Mouse (Mus musculus): Measurements from ENCODE around the gene Calml4.
"Not testable (repeated sequence)": the region's sequence is repeated elsewhere in the genome, so short reads cannot be mapped to it uniquely, and the experiment has no call there.

Calml4 gene

DNA sequence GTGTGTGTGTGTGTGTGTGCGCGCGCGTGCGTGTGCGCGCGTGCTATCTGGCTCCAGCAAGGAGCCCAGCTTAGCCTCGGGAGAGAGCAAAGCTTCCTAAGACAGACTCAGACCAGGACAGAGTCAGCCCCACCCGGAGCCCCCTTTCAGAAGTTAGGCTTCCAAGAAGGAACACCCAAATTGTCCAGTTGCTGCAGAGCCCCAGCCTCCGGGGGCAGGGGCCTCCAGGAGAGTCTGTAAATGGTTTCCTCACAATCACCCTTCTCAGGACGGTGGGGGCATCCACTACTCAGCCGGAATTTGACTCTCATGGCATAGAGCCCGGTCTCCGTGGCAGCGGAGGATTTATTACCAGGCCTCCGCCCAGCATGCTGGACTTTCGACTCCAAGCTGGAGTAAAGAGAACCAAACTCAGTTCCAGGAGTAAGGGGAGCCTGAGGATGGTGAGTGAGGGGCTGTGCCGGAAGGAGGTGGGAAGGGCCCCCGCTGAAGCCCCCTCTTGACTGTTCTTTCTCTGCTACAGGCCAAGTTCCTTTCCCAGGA lies at the start of gene Calml4:
Gene Calml4, plus strand, starts transcription at position 362 of the 543 bp plus-strand sequence.
- peak; percentile 79 to 85 for DNase-seq

DNA sequence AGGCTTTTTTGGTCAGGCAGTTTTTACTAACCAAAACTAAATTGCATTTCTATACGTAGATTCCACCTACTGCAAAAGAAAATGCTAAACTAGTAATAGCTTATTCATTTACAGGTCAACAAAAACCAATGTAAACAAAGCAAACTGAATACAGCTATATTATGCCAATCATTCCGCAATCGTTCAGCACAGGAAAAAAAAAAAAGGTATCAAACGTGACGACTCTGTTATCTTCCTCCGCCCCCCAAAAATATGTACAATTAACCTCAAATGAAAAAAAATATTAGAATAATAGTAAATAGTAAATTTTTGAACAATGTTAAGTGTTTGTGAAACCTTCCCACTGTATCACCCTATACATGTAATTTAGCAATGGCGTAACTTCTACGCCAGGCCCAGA lies 47.8 kb upstream of the Calml4 start:
- DNase-seq = no peak

DNA sequence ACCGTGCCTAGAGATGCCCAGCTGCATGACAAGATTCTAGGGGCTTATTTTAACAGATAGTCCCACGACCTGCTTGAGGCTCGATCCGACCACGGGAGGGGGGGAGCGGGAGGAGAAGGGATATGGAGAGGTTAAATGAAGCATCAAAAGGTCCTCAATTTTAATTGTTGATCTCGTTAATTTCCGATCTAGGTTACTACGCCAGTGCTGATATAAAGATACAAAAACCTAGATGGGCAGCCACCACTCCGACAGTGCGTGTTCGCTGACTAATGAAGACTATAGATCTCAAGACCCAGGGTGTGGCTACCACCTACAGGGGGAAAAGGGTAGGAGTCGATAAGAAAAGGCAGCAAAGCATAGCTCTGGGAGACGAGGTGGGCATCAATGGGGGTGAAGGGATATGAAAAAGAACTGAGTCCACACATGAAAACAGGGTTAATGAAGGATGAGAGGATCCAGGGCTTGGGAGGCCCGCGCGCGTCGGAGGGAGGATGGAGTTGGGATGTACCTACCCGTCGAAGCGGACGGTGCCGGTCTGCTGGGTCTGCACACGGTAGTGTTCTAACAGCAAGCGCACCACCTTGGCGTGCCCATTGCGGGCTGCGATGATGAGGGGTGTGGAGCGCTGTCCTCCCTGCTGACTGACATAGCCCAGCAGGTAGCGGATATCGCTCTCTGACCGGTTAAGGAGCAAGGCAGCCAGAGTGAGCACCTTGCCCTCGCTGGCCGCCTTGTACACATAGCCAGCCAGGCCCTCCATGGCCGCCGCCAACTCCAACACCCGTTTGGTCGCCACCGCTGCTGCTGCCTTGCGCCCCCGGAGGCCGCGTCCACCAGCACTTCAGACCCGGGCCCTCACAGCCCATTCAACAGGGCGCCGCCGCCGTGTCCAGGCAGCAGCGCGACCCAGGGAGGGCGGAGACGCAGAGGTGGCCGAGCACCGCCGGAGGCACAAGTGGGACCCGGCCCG lies 47.1 kb upstream of the Calml4 start:
- DNase-seq = no peak

DNA sequence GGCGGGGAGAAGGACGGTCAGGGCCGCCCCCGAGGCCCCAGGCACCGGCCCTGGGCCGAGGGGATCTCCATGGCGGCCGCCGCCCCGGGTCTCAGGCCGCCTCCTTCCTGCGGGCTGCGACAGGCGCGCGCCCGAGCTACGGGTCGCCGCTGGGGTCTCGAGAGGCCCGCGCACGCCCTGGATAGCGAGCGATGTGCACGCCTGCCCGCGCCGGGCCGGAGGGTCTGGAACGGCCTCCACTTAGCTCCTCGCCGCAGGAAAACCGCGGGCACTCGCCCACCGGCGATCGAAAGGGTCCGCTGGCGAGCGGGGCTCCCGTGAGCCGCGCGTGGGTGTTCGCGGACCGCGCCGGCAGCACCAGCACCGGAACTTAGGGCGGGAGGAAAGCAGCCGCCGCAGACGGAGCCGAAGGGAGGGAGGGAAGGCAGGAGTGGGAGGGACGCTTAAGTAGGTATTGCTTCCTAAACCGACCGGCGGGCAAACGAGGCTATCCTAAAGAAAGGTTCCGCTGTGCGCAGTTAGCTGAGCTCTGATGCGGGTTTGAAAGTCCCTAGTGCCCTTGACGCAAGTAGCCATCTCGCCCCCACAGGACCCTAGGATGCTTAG lies 46.3 kb upstream of the Calml4 start, which contains the start of gene Fem1b:
Gene Fem1b, minus strand, starts transcription at position 419 of the 606 bp plus-strand sequence.
- DNase-seq = peak; percentile 91 to 92

DNA sequence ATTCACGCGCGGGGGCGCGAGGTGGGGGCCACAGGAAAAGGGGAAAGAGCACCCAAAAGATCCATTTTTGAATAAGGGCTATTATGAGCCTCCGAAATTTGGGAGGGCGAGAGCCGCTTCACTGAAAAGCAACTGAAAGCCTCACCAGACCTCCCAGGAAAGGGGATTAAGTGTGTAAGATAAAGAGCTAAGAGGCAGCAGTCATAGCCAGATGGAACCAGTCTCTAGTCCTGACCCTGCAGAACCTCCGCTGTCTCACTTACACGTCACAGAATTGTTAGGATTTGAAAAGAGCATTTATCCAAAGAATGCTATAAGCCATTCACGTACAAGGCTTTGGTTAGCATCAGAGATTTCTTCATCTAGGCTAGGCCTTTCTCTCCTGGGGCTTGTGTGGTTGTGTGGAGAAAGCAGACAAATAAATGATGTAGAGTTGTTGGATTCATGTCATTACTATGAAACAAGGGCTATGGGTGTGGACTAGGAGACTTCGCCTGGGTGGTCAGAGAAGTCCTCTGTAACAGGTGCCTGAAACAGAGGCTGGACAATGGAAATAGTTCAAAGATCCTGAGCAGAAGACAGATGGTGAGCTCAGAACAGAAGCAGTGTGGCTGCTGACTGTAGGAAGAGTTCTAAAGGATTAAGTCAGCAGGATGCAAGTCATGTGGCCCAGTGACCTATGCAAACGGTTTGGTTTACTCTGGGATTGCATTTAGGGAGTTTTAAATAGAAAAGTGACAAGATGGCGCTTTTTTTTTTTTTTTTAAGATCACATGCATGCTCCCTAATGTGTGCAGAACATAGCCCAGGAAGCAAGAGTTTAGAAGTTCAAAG lies 45.4 kb upstream of the Calml4 start:
- no peak for DNase-seq

DNA sequence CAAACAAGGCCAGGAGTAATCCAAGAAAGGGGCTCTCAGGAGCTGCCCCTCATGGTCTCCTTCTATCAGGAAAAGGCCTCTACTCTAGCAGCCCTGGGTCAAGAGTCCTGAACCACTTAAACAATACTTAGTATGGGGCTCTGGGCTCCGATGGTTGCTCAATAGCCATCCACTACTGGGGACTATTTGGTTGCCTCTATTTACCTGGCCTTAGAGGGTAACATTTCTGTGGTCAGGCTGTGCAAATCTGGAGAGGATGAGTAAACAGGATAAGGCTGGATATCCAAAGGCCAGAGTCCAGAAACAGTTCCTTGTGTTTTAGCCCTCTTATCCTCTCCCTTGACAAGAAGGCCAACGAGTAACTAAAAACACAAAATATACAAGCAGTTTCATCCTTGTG lies 43.1 kb upstream of the Calml4 start:
- peak; percentile 80 to 86 for DNase-seq

DNA sequence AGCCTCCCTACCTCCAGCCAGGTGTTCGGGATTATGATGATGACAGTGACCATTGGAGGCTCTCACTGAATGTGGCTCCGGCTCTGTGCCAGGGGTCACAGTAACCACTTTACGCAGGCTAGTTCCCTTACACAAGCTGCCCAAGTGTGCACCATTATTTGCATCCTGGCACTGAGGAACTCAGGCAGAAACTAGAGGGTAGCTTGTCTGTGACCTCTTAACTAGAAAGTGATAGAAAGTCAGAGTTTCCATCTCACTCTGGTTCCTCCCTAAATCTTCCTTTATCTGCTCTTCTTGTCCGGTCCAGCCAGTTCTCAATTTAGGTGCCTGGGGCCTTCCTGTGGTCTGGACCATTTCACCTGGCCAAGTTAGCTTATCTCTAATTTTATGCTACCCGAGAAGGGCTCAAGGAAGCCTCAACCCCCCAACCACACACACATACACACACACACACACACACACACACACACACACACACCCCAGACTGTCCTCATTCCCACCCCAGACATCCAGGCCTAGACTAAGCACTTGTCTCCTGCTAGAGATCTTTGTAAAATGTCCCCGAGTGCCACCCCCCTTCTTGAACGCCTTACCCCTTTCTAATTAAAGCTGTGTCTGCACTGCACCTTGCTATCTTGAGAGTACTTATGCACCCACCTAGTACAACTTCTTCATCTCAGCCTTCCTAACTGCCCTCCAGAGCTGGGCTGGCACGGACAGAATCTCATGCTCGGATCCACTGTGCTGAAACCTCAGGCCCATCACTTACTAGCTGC lies 41.4 kb upstream of the Calml4 start:
- no peak for DNase-seq

DNA sequence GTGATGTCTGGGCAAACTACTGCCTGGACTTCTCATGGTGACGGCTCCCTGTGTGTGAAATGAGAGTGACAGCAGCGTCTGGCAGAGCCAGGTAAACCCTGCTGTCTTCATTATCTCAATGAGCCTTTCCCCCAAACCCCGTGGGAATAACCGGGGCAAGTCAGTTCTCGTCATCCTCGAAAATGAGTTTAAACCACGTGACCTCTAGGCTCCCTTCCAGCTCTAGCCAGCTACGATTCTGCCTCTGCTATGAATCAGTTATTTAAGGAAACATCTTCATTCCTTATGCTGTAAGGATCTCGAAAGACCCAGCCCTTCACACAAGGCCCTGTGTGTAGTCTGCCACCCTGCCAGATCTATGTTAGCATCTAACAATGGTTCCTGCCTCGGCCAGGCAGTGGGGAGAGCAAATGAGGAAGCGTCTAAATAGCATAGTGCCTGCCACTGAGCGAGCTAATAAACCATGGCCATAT lies 40.7 kb upstream of the Calml4 start:
- peak; percentile 26 to 45 for DNase-seq

DNA sequence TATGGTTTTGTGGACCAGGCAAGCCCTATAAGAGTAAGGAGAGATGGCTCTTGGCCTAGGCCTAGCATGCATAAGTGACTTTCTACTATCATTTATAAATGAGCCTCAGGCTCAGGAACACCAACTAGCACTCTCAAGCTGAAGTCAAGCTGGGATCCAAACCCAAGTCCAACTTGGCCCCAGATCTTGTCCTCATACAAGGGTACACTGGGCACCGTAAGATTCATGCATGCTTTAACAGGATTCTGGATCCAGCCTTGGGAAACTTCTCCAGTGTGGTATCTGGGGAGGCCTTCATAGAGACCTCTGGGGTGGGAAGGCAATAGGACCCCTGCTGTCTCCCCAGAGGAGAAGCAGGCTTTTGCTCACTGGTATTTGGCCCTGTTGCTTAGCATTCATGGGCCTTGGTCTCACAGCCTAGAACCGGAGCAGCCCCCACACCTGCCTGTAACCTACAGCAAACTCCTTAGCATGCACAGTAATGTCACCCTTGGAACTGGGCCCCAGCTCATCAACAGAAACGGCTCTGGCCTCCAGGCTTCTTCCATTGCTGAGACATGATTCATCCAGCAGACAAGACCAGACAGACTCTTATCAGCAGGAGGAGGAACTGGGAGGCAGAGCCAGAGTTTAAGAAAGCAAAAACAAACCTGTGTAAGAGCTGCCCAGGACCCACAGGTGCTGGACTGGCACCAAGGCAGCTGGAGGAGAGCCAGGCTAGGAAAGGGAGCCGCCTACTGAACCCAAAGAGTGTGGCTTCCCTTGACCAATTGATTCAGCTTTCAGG lies 39.9 kb upstream of the Calml4 start:
- peak; percentile 71 to 76 for DNase-seq

DNA sequence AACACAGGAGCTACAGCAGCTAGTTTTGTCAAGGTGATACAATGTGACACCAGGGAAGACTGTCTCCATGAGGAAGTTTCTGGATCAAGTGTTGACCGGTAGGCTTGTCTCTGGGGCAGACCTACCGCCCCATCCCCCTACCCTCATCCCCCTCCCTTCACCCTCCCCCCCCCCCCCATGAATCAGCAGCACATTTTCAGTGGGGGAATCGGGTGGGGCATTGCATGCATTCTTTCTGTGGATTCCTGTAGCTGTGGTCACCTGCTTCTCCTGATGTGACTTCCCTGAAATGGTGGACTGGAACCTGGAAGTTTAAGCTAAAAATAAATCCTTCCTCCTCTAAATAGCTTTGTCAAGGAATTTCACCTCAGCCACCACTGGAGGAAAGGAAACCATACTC lies 38.4 kb upstream of the Calml4 start:
- DNase-seq = no peak

DNA sequence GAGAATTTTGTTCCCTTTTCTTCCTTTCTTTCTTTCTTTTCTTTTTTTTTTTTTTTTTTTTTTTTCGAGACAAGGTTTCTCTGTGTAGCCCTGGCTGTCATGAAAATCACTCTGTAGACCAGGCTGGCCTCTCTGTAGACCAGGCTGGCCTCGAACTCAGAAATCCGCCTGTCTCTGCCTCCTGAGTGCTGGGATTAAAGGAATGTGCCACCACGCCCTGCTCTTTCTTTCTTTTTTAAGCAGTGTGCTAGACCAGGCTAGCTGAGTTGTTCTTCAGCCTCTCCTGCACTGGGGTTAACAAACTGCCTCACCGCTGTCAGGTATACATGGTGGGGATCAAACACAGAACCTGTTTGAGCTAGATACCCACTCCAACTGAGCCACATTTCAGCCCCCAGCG lies 38.0 kb upstream of the Calml4 start:
- not testable (repeated sequence) for DNase-seq

DNA sequence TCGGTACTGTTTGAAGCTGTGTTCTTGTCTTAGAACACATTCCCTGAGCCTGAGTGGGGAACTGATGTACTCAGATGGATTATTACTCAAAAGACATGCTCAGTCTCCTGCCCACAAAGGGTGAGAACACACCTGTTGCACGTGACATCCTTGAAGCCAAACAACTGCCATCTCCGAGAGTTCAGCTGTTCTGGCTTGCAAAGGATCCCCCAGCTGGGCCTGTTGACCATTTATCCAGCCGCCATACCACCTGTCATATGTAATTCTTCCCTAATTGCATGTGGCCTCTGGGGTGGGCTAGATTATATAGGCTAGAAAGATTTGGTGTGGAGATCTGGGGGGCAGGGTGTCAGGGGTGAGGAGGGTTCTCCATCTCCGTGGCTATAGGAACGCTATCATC lies 37.1 kb upstream of the Calml4 start:
- no peak for DNase-seq

DNA sequence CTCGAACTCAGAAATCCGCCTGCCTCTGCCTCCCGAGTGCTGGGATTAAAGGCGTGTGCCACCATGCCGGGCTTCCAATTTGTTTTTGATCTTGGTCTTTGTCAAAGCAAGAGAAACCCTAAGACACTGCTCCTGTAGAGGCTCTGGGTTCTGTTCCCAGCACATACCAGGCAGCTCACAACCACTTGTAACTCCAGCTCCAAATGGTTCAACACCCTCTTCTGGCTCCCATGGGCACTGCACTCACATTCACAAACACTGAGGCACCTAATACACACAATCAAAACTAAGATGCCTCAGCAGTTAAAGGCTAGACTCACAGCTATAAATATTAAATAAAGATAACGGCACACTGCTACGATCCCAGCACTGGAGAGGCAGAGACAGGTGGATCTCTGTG lies 36.1 kb upstream of the Calml4 start:
- no peak for DNase-seq

DNA sequence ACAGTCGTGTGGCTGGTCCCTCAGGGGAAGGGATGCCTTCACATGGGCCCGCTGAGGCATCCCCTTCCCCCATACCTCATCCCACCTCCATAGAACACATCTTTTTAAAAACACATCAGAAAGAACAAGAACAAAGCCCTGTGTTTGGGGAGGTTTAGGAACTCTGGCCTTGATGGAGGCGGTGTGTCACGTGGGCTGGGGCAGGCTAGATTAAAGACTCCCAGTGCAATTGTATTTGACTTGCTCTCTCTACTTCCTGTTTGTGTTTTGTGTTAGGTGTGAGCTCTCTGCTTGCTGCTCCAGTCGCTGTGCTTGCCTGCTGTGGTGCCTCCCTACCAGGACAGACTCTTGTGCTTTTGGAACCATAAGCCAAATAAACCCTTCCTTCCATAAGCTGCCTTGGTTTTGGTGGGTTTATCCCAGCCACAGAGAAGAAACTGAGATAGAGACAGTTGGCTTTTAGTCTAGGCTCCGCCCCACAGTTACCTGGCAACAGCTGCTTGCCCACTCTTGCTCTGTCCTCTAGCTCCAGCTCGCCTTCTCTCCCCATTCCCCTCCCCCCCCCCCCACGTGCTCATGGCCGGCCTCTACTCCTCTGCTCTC lies 32.0 kb upstream of the Calml4 start:
- peak in 1 of 2 experiments; percentile 43 for DNase-seq

DNA sequence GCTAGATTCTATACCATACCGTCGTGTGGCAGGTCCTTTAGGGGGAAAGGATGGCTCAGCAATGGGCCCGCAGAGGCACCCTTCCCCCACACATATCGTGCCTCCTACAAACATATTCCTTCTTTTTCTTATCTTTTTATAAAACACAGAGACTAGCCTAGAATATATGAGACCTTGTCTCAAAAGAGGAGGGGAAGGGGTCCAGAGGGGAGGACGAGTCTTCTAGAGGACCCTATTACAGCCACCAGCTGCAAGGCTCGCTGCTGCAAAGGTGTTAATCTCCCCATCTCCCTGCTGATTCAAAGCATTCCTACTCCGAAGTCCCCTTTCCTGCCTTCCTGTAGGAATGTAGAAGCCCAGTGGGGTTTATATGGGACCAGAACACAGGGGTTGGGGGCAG lies 31.4 kb upstream of the Calml4 start:
- DNase-seq = no peak

DNA sequence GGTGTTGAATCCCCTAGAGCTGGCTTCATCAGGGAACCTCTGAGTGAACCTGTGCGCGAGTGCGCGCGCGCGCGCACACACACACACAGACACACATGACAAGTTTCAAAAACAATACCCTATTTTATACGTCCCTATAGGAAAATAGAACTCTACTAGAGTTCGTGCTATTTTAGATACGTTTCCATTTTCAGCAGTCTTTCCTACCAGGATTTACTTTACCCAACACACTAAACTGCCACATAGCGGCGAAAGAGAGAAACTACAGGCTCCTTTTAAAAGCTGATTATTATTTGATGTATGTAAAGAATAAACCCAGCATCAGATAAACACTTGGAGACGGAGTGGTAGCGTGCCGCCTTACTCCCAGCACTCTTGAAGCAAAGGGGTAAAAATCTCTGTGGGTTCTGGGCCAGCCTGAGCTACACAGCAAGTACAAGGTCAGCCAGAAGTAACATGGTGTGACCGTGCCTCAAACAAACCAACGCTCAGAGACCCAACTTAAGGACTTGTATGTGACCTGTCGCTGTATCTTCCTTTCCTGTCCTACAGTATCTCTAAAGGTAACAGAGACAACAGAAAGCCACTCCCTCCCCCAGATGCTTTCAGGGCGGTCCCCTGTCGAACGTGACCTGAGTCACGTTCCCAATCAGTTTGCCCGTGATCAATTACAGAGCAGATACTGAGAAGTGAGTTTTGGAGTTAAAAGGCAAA lies 29.8 kb upstream of the Calml4 start:
- peak in 1 of 2 experiments; percentile 41 for DNase-seq

DNA sequence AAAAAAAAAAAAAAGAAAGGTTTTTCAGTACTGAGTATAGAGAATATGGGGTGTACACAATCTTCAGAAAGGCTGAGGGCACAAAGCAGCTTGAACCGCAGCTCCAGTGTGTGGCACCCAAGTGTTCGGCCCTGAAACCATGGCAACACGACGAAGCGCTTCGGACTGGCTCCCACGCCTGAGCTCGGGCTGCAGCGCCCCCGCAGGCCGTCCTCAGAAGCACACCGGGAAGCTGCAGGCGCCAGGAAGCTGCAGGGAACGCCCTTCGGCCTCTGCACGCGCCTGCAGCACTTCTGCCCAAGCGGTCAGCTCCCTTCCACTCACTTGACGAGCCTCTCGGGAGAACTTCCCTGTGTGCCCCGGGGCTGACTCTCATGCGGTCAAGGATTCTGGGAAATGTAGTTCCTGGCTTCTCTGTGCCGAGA lies 29.2 kb upstream of the Calml4 start:
- DNase-seq = peak; percentile 97 to 98

DNA sequence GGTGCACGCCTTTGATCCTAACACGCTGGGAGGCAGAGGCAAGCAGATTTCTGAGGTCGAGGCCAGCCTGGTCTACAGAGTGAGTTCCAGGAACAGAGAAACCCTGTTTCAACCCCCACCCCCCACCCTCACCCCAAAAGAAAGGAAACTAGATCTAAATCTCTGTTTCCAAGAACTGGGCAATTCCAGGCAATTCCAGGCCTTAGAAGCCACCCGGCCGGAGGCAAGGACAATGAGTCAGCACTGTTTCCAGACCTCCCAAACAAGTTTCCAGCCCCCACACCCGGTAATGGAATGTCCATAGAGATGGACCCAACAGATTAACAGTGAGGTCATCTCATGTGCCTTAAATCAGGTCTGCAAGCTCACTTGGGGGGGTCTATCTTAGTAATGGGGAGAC lies 28.0 kb upstream of the Calml4 start:
- no peak for DNase-seq

DNA sequence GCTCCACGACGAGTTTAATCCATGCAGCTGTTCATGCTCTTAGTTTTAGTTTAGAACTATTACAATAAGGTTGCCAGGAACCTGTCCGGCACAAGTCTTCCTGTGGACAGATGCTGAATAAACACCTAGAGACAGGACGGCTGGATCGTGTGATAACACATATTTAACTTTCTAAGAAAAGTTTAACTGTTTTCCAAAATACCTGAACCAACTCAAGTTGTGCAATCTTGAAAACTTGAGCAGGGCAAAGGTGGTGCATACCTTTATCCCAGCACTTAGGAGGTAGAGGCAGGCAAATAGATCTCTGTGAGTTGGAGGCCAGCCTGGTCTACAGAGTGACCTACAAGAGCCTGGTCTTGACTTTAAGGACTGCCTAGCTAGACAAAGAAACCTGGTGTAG lies 23.0 kb upstream of the Calml4 start:
- no peak for DNase-seq

Measured in lung, adult 18-20 months (tissue).